Mouse (Mus musculus) cerebellum, postnatal 10 days (tissue): ENCODE data around the gene Hdhd5.

ENCODE experiments used
- DNase-seq, 2 experiments: peaks; one replicate each; pipeline ENCODE4 v3.0.0; 2021; ENCODE audit warnings: mixed read lengths in 2 of 2

Hdhd5 gene

DNA sequence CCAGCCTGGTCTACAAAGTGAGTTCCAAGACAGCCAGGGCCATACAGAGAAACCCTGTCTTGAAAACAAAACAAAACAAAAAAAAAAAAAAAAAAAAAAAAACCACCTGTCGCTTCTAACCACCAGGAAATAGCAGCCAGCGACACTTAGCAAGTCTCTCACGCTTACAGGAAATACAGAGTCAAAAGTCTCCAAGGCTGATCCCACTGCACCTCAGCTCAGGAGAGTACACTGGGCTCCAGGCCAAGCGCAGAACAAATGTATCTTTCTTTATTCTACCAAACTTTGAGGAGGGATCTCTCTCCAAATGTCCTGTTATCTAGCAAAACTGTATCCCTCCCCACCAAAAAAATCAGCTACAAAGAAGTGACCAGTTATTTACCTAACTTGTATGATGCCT lies 2.0 kb downstream of the Hdhd5 start:
- no peak for DNase-seq

DNA sequence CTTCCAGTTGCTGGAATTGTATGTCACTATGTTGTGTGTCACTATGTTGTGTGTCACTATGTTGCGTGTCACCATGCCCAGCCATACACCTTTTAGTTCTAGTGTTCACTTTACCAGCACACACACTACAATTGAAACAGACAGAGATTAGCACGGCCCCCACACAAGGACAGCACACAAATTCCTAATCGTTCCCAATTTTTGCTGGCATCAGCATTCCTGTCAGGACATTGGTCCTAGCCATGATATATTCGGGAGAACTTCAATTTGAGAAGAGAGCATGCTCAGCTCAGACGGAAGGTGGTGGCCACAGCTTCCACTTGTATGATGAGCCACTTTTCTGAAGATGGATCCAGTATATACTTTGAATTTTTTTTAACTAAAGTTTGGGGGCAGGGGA lies 6.3 kb downstream of the Hdhd5 start:
- no peak for DNase-seq

DNA sequence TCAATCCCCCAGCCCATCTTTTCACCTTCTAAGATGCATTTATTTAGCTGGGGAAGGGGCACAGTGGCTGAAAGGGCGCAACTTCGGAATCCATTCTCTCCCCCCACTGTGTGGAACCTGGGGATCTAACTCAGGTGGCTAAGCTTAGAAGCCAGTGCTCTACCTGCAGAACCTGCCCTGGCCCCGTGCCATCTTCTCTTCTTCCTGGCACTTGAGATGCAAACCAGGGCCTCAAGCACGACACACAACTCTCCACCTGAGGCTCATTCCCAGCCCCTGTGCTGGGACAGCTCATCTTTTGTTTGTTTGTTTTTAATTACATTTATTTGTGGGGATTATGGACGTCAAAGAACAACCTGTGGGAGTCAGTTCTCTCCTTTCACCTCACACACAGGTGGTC lies 11.5 kb downstream of the Hdhd5 start:
- no peak for DNase-seq

DNA sequence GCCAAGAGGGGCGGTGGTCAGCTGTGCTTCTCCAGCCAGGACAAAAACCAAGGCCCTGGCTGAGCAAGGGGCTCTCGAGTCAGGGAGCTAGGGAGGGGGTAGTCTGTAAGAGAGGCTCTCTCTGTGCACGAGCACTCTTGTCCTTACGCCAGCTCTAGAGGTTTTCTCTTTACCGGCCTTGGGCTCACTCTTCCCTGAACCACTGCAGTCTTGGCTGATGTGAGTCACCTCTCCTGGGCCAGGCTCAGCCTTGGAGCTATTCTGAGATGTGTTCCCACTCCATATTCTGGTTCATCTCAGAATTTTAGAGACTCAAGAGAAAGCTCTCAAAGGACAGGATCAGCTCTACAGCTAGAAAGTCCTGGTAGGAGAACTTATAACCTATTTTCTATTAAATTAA lies 13.8 kb downstream of the Hdhd5 start:
- no peak for DNase-seq

DNA sequence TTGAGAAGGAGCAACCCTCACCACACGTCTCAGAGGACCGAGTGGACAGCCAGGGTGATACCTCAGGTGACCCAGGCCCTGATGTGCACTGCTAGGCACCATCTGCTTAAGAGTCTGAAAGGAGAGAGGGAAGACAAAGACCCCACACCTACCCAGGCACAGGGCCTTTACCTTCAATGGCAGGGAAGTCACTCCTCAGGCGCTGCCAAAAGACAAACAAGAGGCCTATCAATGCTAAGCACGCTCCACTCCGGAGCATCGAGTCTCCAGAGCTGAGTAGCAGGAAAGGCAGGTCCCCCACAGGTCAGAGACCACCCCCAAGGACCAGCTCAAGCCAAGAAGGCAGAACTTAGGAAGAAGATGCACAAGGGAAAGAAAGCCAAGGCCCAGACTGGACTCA lies 14.2 kb downstream of the Hdhd5 start:
- no peak for DNase-seq

DNA sequence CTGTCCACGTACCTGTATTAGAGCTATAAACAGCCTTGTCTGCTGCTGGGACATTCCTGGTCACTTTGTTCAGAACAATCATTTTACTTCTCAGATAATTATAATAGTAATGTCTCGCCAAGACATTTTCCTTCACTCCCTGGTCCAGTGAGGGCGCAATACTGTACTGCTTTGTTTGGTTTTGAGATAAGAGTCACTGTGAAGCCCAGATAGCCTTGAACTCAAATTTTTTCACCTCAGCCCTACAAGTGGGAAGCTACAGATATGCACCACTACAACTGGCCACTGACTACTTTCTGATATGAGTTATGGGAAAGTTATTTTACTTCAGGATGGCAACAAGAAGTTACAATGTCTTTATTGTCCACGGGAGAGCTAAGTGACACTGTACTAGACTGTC lies 14.7 kb downstream of the Hdhd5 start:
- no peak for DNase-seq

DNA sequence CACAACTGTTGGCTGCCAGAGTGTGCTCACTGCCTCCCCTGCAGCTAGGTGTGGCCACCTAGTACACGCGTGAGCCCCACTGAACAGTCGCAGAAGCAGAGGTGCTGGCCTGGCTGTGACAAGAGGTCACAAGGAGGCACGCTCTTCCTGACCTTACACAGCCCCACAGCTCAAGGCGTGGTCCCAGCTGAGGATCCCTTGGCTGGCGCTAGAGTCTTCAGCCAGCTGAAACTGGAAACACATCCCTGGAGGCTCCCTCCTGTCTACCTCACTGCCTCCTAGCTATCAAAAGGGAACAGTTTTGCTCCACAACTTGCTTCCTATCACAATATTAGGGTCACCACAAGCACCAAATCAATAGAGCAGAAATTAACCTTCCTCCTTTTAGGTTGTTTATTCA lies 19.9 kb downstream of the Hdhd5 start:
- DNase-seq: no peak

DNA sequence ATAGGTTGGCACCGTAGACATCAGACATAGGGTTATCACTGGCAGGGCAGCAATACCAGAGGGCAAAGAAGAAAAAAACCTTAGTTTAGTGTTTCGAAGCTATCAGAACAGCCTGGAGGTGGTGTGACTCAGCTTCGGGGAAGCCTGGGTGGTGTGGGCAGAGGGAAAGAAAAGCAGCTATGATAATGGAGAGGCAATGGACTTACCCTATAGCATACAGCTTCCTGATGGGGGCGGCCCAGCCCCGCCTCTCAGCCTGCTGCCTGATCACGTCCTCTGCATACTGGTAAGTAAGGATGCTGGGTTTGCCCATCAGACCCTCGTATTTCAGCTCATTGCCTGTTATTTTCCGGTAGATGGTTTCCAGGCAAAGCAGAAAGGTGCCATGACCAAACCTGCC lies 20.7 kb downstream of the Hdhd5 start:
- no peak for DNase-seq

DNA sequence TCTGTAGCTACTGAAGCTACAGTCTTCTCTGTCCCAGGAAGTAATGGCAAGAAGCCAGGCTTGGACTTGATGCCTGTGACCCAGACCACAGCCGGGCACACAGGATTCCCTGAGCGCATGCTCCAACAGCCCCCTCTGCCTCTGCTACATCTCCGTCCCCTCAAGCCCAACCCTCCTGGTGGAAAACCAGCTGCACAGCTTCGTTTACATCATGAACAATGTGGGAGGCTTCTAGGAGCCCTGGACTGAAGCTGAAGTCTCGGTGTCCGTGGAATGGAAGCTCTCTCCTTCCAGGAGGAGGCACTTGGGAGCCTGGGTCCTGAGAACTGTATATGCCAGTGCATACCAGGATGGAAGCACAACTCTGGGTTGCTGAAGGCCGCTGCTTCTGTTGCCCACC lies 21.1 kb downstream of the Hdhd5 start:
- DNase-seq: no peak

DNA sequence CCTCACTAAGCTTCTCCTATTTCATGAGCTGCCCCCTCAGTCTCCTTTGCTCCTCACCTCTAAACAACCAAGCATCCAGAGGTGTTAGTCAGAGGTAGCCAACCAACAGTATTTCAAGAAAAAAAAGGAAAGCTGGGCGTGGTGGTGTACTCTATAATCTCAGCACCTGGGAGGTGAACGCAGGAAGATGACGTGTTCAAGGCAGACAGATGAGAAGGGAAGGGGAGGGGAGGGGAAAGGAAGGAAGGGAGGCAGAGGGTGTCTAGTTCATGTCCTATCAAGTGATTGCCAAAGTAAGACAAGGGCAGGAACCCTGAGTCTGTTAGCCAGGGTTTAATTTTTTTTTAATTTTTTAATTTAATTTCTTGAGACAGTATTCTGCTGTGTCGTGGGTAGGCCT lies 22.5 kb downstream of the Hdhd5 start:
- no peak for DNase-seq

DNA sequence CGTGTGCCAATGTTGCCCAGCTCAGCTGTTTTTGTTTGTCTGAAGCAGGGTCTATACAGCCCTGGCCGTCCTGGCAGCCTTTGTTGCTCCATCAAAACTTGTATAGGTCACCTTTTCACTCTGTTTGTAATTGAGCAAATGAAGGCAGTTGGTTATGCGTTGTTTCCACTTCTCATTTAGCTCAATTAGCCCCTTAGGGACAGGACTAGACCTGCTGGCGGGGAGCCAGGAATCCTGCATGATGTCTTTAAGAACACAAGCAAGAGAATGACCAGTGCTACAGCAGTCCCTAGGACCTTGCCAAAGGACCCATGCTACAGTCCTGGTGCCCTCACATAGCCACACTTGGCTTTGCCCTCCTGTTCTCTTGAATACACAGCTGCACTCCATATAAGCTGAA lies 25.6 kb downstream of the Hdhd5 start:
- peak; percentile 40 to 51 for DNase-seq

DNA sequence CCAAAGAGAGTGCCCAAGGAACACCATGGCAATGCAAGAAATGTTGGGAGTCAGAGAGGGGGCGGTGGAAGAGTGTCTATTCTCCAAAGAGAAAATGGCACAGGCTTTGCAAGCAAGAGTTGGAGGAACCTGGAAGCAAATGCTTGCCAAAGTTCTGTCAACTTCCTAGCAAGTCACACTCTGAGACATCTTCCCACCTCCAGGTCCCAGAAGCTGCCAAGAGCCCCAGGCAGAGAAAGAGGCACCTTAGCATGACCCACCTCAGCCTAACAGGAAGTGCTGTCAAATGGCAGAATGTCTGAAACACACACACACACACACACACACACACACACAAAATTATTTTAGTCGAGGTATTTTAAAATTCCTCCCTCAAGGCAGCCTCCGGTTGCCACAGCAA lies 27.1 kb downstream of the Hdhd5 start:
- DNase-seq: no peak

DNA sequence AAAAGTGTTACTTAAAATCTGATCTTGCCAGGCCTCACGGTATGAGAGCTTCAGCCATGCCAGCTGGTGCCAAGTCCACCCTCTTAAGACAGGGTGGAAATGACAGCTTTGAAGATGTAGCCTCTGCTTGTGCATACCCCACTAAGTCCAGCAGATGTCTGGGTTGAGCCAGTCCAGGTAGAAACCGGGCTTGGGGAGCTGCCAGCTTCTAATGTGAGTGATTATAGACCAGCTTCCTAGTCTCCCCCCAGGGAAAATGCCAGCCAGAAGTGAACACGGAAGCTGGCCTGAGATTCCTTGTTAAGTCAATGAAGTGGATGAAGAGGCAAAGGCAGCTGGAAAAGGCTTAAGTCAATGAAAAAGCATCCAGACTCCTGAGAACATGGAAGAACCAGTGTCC lies 34.6 kb downstream of the Hdhd5 start:
- peak; percentile 62 to 66 for DNase-seq

DNA sequence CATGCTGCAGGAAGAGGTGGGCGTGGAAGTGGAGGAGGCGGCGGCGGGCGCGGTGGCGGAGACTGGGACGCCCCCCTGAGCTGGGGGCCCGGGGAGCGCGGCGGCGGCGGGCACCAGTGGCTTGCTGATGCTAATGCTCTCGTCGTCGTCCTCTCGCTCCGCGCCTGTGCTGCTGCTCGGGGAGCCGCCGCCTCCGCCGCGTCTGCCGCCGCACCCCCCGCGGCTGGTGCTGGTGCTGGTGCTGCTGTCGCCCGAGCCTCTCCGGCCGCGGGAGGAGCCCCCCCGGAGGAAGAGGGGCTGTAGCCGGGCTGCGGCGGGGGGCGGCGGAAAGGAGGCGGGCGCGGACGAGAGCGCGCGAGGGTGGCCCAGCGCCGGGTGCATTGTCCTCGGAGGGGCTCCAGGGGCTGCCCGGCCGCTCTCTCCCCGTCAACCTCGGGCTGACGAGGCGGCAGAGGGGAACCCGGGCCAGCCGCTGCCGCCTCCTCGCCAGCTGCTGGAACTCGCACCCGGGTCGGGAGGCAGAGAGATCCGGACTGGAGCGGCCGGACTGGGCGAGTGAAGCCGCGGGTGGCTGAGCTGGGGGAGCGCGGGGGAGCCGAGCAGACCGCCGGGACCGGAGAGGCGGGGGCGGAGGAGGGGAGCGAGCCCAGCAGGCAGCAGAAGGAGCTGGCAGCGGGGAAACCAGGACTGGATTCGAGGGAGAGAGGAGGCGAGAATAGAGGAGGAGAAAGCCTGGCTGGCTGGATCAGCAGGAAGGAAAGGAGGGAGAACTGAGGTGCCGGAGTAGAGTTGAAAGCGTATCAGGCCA lies 37.5 kb downstream of the Hdhd5 start, which contains the start of gene Tmem121b:
Tmem121b (minus strand) TSS at position 434 of the 808 bp plus-strand sequence.
- peak; percentile 87 to 91 for DNase-seq

DNA sequence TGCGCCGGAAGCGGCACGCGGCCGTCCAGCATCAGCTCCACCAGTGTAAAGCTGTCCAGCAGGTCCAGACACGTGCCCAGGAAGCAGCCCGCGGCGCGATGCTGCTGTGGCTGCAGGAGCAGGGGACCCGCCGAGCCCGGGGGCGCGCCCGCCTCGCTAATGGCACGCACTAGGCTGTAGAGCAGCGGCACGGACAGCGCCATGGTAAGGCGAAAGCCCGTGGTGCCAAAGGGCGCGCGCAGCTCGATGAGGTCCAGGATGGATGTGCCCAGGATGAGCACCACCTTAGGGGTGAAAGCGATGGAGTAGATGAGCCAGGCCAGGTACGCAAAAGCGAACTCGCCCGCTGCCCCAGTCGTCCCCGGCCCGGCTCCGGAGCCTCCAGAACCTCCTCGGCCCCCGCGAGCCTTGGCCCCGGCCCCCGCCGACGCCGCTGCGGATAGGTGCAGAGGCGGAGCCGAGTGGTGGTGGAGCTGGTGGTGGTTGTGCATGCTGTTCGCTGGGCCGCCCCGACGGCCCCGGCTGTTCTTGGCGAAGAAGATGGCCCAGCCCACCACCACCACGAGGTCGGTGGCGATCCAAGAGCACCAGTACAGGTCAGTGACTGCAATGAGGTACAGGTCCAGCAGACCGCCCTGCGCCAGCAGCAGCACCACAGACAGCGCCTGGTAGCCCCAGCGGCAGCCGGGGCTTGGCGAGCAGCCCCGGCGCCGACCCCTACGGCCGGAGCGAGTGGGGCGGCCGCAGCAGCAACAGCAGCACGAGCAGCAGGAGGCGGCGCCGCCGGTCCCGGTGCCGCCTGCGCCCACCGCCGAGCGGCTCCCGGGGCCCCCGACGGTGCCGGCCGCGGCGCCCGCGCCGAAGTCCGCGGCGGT lies 38.4 kb downstream of the Hdhd5 start:
- DNase-seq: peak; percentile 53 to 58

DNA sequence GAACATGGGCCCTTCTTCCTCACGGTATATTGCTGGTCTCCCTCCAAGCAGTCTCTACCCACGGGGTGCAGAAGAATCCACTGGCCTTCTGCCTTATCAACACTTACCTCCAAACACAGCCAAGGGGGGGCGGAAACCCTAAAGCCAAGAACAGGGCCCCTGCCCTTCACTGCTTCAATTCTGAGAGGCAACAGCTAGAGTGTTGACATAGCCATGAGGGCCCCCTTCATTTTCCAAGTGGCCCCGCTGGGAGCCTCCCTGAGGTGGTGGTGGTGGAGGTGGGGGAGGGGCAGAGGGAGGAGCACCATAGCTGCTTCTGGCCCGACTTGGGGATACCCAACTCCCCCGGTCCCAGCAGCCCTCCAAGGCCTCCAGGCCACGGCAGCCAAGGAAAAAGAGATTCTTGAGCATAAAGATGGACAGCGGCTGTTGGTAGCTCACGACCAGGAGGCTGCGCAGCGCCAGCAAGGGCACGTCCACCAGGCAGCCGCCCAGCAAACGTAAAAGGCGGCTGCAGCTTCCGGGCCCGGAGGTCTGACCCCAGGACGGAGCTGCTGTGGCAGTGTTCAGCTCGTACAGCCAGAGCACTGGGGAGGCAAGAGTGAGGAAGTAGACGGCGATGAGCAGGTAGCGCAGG lies 39.1 kb downstream of the Hdhd5 start:
- peak; percentile 35 to 49 for DNase-seq

DNA sequence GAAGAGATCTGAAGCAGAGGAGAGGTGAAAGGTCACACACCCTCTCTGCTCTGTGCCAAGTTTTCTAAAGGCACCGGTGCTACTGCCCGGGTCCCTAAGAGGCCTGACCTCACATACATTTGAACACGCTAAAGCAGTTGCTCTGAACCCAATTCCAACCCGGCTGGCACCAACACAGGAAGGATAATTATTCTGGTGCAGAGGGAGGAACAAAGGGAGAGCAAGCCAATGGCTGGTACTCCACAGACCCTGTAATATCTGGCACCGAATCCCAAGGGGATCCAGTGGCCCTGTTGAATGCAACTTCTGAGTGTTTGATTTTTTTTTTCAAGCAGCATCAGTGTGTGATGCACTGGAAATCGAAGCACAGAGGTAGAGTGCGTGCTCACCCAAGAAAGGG lies 40.1 kb downstream of the Hdhd5 start:
- peak in 1 of 2 experiments; percentile 28 for DNase-seq

DNA sequence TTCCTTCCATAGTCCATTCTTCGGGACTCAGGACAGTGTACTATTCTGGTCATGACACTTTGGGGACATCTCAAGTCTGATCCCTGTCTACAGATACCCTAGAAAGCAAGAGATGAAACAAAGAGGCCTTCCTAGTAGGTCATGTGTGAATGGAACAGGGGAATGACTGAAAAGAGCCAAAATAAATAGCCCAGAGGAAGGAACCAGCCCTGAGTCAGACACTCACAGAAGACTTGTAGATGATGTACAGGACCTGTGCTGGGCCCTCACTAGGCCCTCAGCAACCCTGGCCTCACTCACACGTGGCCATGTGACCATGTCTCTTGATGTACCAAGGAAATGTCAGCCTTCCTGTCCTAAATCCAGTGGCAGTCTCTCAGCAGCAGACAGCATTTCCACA lies 41.7 kb downstream of the Hdhd5 start:
- no peak for DNase-seq

DNA sequence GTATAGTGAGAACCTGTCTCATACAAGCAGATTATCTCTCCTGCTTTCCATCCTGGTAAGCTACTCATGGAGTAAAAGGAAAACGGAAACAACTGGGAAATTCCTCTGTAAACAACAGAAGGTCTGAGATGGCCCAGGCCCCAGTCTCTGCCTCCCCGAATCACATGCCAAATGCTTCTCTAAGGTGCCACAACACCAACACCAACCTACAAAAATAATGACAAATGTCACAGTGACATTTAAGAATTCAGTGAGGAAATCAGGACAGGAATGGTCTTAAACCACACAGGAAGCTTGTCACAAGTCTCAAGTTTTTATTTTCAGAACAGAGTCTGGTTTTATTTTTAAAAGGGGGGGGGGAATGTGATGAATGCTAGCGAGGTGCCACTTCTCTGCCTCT lies 42.5 kb downstream of the Hdhd5 start:
- no peak for DNase-seq

DNA sequence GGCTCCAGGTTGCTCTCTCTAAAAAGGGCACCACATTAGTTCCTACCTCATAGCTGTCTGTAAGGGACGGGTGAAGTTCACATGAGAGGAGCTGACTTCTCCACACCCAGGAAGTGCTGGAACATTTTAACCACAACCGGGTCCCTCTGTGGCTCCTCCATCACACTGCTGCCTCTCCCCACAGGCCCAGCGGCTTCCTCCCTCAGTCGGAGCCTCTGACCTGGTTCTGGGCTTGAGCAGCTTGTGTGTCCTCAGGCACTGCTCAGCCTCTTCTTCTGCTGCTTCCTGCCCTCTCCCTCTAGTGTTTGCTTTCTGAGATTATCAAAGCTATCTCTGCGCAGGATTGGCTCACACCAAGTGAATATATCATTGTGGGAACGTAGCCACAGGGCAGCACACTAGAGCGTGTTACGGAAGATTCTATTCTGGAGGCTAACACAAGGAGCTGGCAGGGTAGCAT lies 45.0 kb downstream of the Hdhd5 start:
- peak in 1 of 2 experiments; percentile 42 for DNase-seq

DNA sequence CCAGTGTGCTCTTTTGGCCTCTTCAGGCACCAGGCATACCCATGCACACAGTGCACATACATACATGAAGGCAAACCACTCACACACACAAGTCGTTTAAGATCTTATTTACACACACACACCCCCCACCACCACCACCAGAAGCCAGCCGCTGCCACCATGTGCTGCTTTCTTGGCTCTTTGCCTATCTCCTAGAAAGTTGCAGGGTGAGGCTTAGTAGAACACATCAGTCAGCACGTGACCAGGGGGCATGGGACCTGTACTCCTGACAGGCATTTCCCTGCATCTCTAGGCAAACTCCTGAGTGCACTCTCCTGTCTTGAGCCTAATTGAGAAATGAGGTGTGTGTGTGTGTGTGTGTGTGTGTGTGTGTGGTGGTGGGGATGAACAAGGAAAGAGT lies 46.1 kb downstream of the Hdhd5 start:
- no peak for DNase-seq

DNA sequence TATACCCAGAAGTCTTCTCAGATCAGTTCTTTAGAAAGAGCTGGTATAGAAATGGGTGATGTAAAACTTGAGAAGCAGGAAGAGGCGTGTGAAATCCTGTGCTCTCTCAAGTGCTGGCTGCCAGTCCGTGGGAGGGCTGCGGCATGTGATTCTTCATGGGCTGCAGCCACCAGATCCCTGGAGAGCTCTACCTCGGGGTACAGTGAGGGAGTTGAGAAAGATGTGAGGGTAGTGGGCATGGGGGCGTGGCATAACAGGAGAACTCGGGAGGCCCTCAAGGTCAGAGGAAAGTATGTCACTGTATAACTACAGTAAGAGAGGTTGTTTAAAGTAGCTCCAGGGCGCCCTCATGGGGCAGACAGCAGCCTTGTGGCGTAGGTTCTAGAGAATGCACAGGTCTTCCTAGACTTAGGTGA lies 47.9 kb downstream of the Hdhd5 start:
- DNase-seq: peak; percentile 63 to 69

DNA sequence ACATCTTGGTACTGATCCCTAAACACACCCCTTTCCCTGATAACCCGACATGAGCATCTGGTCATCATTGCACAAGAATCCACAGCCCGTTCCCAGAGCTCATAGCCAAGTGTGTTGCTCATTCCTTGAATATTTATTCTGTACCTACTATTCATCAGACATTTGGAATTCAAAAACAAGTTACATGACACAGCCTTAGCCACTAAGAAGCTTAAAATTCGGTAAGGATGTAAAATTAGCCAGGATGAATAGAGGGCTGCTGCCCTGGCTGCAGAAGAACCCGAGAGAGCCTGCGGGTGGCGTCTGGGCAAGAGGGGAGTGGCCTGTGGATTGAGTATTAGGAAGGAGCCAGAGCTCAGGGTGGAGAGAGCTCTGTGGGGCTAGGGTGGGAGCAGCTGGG lies 48.4 kb downstream of the Hdhd5 start:
- no peak for DNase-seq
